Mouse (Mus musculus): ENCODE measurements around the gene Cfap36. TPM values are rescaled to one million over a fixed set of nuclear protein-coding genes. Genes with fewer than 3 reads are reported as not detected.

Gene Cfap36
- total RNA-seq, 2 experiments from 2014 or later, result 105 to 113 TPM

DNA sequence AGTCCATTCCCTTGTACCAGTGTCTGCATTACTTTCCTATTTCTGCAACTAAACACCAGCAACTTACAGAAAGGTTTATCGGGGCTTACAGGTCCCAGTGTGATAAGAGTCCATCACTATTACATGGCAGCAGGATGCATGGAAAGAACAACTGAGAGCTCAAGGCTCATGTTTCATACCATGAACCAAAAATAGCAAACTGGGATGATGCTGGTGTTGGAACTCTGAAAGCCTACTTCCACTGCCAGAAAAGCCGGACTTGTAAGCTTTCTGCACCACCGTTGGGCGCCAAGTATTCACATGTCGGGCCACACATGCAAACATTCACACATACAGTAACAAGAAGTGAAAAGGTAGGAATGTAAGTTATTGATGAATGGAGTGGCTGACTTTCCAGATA lies 65.5 kb downstream of the Cfap36 start:
- intact Hi-C loops (cut with DNase I), result no loop called here
- DNase-seq, result no peak

DNA sequence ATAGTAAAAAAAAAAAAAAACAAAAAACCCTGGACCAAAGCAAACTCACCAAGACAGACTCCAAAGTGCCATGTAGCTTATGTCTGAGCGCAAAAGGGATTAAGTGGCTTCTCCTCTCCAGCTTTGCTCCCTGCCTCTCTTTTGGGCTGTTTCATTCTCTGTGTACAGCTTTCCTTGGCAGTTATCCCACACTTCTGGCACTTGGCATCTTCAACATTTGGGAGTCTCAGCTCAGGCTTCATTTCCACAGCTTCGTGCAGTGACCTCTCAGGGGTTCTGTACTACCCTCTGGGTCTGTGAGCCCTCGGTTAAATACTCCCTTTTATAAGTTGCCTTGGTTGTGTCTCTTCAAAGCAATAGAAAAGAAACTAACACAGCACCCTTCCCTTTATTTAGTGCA lies 66.6 kb downstream of the Cfap36 start:
- intact Hi-C loops (cut with DNase I), result no loop called here
- peak; percentile 58 for DNase-seq

DNA sequence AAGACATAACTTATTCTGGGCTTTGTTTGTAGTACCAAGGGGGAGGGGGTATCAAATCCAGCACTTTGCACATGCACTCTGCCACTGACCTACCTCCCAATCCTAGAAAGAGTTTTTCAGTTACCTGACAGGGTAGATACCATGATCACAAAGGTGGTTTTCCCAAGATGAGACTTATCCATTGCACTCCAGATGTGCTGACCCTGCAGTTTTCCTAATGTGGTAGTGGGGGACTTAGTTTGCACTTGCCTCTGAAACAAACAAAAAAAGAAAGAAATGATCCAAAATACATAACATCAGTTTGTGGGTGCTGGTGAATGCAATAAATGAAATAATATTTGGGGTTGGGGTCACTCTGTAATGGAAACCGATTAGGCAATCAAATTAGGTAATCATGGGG lies 67.9 kb downstream of the Cfap36 start:
- intact Hi-C loops (cut with DNase I), result no loop called here
- DNase-seq, result no peak

DNA sequence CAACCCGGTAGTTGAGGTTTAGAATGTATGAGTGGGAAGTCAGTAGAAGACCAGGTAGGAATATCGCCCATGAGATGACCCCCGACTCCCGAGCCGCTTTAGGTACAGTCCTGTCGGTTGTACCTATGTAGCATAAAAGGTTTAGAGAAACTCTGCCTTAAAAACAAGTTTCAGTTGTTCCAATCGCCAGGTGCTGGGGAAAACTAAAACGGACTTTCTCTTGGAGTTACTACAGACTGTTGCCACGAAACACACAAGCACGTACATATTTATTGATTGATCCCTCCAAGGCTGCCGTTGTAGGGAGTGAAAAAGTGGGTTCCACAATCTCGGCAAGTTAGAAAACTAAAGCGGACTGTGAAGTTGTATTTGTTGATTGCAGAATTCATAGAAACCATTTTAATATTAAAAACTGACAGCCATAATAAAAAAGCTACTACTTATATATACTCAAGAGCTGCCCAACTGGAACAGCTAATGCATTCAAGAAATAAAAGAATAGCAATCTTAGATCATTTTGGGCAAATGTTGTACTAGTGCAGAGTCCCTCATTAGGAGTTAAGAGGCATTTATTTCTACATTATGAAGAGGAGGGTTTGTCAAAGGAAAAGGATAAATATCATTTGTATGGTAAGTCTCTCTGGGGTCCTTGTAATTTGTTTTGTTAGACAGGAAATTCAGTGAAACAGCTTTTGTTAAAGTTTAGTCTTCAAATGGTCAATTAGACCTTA lies 73.3 kb downstream of the Cfap36 start:
- DNase-seq, result no peak
- intact Hi-C loops (cut with DNase I), result no loop called here

DNA sequence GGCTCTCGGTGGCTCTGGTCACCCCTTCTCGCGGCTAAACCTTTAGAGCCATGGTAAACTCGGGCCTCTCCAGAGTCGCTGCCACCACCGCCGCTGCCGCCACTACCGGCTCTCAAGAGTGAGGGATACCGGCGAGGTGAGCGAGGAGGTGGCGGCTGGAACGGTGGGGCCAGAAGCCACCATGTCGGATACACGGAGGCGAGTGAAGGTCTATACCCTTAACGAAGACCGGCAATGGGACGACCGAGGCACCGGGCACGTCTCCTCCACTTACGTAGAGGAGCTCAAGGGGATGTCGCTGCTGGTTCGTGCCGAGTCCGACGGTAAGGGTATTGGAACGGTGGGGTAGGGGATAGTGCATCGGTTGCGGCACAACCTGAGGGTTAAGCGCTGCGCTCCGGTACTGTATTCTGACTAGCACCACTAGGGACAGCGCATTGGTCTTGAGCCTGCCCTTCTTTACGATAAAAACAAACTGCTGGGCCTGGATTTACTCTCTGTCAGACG lies 74.0 kb downstream of the Cfap36 start:
- peak; percentile 55 for DNase-seq
- intact Hi-C loops (cut with DNase I), result no loop called here

DNA sequence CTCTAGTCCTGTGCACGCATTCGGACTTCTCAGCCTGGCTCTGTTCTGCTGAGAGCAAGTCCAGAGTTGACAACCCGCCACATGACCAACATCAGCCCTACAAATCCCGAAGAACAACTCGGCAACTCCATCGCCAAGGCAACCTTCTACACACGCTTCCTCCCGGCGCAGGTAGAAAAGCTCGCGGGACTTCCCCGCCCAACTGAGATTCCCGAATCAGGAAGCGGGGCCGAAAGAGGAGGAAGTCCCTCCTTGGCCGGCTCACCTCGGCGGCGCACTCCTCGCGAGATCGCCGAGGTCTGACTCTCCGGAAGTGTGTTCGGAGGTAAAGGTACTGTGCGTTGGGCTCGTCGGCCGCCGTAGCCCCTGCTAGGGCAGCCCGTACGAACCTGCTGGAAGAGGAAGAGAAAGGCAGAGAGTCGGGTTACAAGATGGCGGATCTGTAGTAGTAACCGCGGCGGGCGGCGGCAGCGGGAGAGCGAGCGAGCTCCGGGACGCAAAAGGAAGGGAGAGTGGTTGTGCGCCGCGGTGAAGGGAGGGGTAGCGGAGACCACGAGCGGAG lies 74.6 kb downstream of the Cfap36 start, which contains the start of gene Ppp4r3b:
TSS of gene Ppp4r3b (plus strand) at position 328 of the 562 bp plus-strand sequence.
- peak; percentile 98 for DNase-seq
- intact Hi-C loops (cut with DNase I), result no loop called here

DNA sequence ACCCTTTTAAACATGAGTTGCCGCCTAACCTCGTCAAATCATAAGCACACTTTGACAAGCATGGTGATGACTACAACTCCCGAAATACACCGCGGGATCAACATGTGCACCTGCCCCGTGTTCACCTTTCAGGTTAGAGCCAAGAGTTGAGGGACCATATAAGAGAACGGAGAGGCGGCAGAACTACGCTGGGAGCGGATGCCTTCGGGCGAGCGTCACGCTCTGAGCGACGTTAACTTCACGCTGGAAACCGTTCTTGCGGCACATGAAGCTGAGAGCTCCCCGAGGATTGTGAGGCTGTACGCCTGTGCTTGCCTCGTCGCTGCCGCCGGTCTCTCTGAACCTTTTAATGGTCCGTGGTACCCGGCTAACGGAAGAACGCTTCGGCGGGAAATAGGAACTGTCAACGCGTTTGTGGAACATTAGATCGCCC lies 75.2 kb downstream of the Cfap36 start:
- intact Hi-C loops (cut with DNase I), result no loop called here

More for the DNA sequence above, 75.2 kb downstream of the Cfap36 start:
- DNase-seq, result peak; percentile 21

Other genes starting within 250 kb of the Cfap36 start
- 10 to 100 TPM; 22.1 to 26.1 TPM for gene Pnpt1, start 116.7 kb downstream of the Cfap36 start, total RNA-seq (2021)
- 10 to 100 TPM; 53.8 to 56.7 TPM for gene Ppp4r3b, start 74.5 kb downstream of the Cfap36 start, total RNA-seq (2021)
- 100 to 1,000 TPM; 128 to 132 TPM for gene Ccdc88a, start 126.2 kb upstream of the Cfap36 start, total RNA-seq (2021)

Data from left cerebral cortex, postnatal 4 days (tissue).